Mouse (Mus musculus): ENCODE results near the gene Rnf38. TPM values are rescaled to one million over a fixed set of nuclear protein-coding genes. Genes with fewer than 3 reads are reported as not detected.

The Rnf38 gene
- polyA plus RNA-seq, 2 experiments, result 14.0 to 24.7 TPM

DNA sequence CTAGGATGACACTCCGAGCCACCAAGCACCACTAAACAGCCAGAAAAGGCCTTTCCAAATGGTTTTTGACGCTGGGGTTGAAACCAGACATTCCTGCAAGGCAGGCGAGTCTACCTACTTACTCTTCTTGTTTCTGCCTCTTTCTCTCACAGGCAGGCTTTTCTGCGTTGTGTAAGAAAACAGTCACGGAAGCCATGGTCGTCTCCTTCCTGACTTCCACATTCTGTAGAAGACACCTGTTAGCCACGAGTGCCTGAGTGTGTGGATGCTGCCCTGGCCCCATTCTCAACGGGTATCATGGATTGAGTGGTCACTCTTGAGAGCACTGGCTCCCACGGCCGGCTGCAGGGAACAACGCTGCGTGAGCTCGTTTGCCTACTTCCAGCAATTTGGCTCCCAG lies 118.5 kb downstream of the Rnf38 start:
- H3K27me3 ChIP-seq (ENCODE audit: control insufficient read depth, insufficient read depth, low read length), result no peaks in the 10 kb centered on the region
- no peaks in the 10 kb centered on the region for H3K36me3 ChIP-seq (replicated peaks; ENCODE audit: control insufficient read depth, insufficient read depth, low read depth)
- DNase-seq (ENCODE audit: low read depth in 3 of 3, low spot score in 3 of 3) (no peak), ATAC-seq (ENCODE audit: insufficient read depth) (no peak)
- no peak overlapping the region for H3K4me2 ChIP-seq (ENCODE audit: low read depth)
- no peaks in the 10 kb centered on the region for H3K9me3 ChIP-seq (ENCODE audit: control insufficient read depth, low read length)
- no peak overlapping the region for H3K27ac ChIP-seq
- no peak overlapping the region for H3K9ac ChIP-seq (replicated peaks)
- H3K4me1 ChIP-seq (replicated peaks; ENCODE audit: control insufficient read depth in 2 of 2, insufficient read depth in 2 of 2, low read length in 1 of 2), result peaks cover 0 to 4% of the 10 kb centered on the region in 2 experiments; a peak in 1 of 4 replicates
- no peak overlapping the region for H3K4me3 ChIP-seq (ENCODE audit: insufficient read depth in 1 of 2, low read depth in 2 of 2, low read length in 2 of 2)
- TF ChIP-seq CTCF (IDR thresholded peaks at IDR 0.05; ENCODE audit: low read depth), result no peak
- WGBS (ENCODE audit: insufficient replicate concordance), result 70% methylated on average over 13 of the region's 13 CpGs

DNA sequence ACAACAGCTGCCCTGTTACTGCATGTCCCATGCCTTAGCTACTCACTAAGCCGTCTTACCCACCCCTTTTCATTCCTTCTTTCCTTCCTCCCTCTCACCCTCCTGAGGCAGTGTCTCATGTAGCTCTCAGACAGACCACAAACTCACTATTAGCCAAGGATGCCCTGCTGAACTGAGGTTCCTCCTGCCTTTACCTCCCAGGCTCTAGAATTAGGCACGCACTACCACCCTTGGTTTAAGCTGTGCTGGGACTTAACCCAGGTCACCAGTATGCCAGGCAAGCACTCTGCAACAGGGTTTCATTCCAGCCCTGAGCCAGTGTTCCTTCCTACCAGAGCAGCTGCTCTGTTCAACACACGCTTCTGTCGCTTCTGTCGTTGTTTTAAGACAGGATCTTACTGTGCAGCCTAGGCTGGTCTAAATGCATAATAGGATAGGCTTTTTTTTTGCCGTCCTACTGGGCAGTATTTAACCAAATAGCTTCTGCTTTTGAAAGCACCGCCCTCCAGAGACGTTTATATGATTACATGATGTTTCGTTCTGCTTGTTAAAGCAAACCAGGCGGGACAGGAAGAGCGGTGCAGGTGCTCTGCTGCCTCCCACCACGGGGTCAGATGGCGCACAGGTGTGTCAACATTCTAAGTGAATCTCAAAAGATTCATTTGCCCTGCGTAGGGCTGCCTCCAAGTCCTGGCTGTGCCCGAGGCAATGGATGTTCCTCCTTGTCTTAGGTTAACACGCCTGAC lies 120.0 kb downstream of the Rnf38 start:
- no peak overlapping the region for H3K9ac ChIP-seq (replicated peaks)
- H3K4me1 ChIP-seq (replicated peaks; ENCODE audit: control insufficient read depth in 2 of 2, insufficient read depth in 2 of 2, low read length in 1 of 2), result peaks cover 0 to 4% of the 10 kb centered on the region in 2 experiments; a peak in 1 of 4 replicates
- H3K36me3 ChIP-seq (replicated peaks; ENCODE audit: control insufficient read depth, insufficient read depth, low read depth), result no peaks in the 10 kb centered on the region
- no peaks in the 10 kb centered on the region for H3K9me3 ChIP-seq (ENCODE audit: control insufficient read depth, low read length)
- 33% methylated on average over 16 of the region's 16 CpGs for WGBS (ENCODE audit: insufficient replicate concordance)
- DNase-seq (ENCODE audit: low read depth in 3 of 3, low spot score in 3 of 3) (no peak), ATAC-seq (ENCODE audit: insufficient read depth) (no peak)
- H3K27ac ChIP-seq, result no peak overlapping the region
- no peak overlapping the region for H3K4me2 ChIP-seq (ENCODE audit: low read depth)
- no peaks in the 10 kb centered on the region for H3K27me3 ChIP-seq (ENCODE audit: control insufficient read depth, insufficient read depth, low read length)
- H3K4me3 ChIP-seq (ENCODE audit: insufficient read depth in 1 of 2, low read depth in 2 of 2, low read length in 2 of 2), result no peak overlapping the region
- TF ChIP-seq CTCF (IDR thresholded peaks at IDR 0.05; ENCODE audit: low read depth) (no peak), EP300 (IDR thresholded peaks at IDR 0.05; ENCODE audit: low read depth) (no peak)

DNA sequence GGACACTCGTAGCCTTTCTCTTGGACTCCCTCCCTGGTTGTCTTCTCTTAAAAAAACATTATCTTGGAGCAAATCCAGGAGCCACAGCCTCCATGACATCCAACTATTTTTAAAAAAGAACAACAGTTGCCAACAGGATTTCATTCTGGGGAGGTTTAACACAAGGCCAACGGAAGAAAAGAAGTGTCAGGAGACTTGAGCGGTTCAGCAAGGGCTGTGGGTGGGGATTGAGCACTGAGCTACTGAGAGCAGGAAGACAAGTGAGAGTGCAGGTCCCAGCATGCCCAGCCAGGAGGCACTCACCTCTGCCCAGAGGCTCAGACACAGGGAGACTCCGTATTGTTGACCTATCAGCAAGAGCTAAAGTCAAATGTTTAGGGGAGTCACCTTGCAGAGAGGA lies 120.8 kb downstream of the Rnf38 start:
- Histone ChIP-seq H3K4me1 (replicated peaks; ENCODE audit: control insufficient read depth in 2 of 2, insufficient read depth in 2 of 2, low read length in 1 of 2) (peaks cover 0 to 4% of the 10 kb centered on the region in 2 experiments; a peak in 1 of 4 replicates), H3K27ac (no peak overlapping the region), H3K36me3 (replicated peaks; ENCODE audit: control insufficient read depth, insufficient read depth, low read depth) (no peaks in the 10 kb centered on the region), H3K4me3 (ENCODE audit: insufficient read depth in 1 of 2, low read depth in 2 of 2, low read length in 2 of 2) (no peak overlapping the region), H3K9ac (replicated peaks) (no peak overlapping the region), H3K27me3 (ENCODE audit: control insufficient read depth, insufficient read depth, low read length) (no peaks in the 10 kb centered on the region), H3K4me2 (ENCODE audit: low read depth) (no peak overlapping the region), H3K9me3 (ENCODE audit: control insufficient read depth, low read length) (no peaks in the 10 kb centered on the region)
- 0 out of 2 replicates have a peak, but pooled peaks have one; percentile 11 for TF ChIP-seq CTCF (IDR thresholded peaks at IDR 0.05; ENCODE audit: low read depth)
- TF ChIP-seq EP300 (IDR thresholded peaks at IDR 0.05; ENCODE audit: low read depth), result no peak
- DNase-seq (ENCODE audit: low read depth in 3 of 3, low spot score in 3 of 3), result no peak
- ATAC-seq (ENCODE audit: insufficient read depth), result no peak
- WGBS (ENCODE audit: insufficient replicate concordance), result 53% methylated on average over 4 of the region's 4 CpGs

DNA sequence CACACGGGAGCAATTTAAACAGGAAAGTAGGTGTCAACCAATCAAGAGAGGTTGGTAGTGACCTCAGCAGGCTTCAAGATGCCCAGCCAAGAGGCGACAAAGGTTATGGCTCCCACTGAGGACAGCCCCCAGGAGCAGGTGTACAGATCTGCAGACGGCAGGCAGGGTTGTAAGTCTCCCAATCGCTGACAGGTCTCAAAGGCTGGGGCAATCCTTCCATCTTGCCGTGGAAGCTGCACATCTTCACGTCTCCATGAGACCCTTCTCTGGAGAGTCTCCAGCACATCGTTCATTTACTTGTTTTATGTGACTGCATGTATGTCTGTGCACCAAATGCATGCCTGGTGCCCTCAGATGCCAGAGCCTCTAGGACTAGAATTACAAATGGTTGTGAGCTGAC lies 122.8 kb downstream of the Rnf38 start:
- WGBS (ENCODE audit: insufficient replicate concordance), result 73% methylated on average over 7 of the region's 7 CpGs
- DNase-seq (ENCODE audit: low read depth in 3 of 3, low spot score in 3 of 3), result no peak

DNA sequence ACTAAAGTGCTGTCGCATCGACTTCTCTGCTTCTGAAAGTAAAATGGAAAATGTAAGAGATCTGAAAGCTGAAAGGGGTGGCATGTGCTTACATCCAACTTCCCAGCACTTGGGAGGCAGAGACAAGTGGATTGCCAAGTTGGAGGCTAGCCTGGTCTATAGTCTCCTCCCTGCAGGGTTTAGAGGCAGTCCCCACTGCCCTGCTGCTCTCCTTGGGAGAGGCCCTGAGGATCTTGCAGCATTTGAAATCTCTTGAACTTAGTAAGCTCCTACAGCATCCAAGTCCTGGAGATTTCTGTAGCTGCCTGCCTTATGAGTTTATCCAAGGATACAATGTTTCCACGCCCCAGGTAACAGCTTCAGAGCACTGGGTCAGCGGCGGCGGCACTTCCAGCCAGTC lies 125.3 kb downstream of the Rnf38 start:
- no peak overlapping the region for H3K4me3 ChIP-seq (ENCODE audit: insufficient read depth in 1 of 2, low read depth in 2 of 2, low read length in 2 of 2)
- WGBS (ENCODE audit: insufficient replicate concordance), result 82% methylated on average over 6 of the region's 6 CpGs
- no peak overlapping the region for H3K27ac ChIP-seq
- no peak overlapping the region for H3K9ac ChIP-seq (replicated peaks)
- TF ChIP-seq CTCF (IDR thresholded peaks at IDR 0.05; ENCODE audit: low read depth), result no peak
- no peak for TF ChIP-seq EP300 (IDR thresholded peaks at IDR 0.05; ENCODE audit: low read depth)
- H3K36me3 ChIP-seq (replicated peaks; ENCODE audit: control insufficient read depth, insufficient read depth, low read depth), result no peaks in the 10 kb centered on the region
- H3K9me3 ChIP-seq (ENCODE audit: control insufficient read depth, low read length), result no peaks in the 10 kb centered on the region
- ATAC-seq (ENCODE audit: insufficient read depth) (no peak), DNase-seq (ENCODE audit: low read depth in 3 of 3, low spot score in 3 of 3) (no peak)
- no peaks in the 10 kb centered on the region for H3K27me3 ChIP-seq (ENCODE audit: control insufficient read depth, insufficient read depth, low read length)
- H3K4me1 ChIP-seq (replicated peaks; ENCODE audit: control insufficient read depth in 2 of 2, insufficient read depth in 2 of 2, low read length in 1 of 2), result peaks cover 0 to 9% of the 10 kb centered on the region in 2 experiments; a peak in 1 of 4 replicates
- no peak overlapping the region for H3K4me2 ChIP-seq (ENCODE audit: low read depth)

More for the DNA sequence above, 122.8 kb downstream of the Rnf38 start:
- TF ChIP-seq EP300 (IDR thresholded peaks at IDR 0.05; ENCODE audit: low read depth) (no peak), CTCF (IDR thresholded peaks at IDR 0.05; ENCODE audit: low read depth) (no peak)
- no peaks in the 10 kb centered on the region for H3K27me3 ChIP-seq (ENCODE audit: control insufficient read depth, insufficient read depth, low read length)
- no peak for ATAC-seq (ENCODE audit: insufficient read depth)
- peaks cover 0 to 7% of the 10 kb centered on the region in 2 experiments; a peak in 1 of 4 replicates for H3K4me1 ChIP-seq (replicated peaks; ENCODE audit: control insufficient read depth in 2 of 2, insufficient read depth in 2 of 2, low read length in 1 of 2)
- H3K4me3 ChIP-seq (ENCODE audit: insufficient read depth in 1 of 2, low read depth in 2 of 2, low read length in 2 of 2), result no peak overlapping the region
- H3K9me3 ChIP-seq (ENCODE audit: control insufficient read depth, low read length), result no peaks in the 10 kb centered on the region
- no peak overlapping the region for H3K27ac ChIP-seq
- H3K9ac ChIP-seq (replicated peaks), result no peak overlapping the region
- H3K4me2 ChIP-seq (ENCODE audit: low read depth), result no peak overlapping the region
- H3K36me3 ChIP-seq (replicated peaks; ENCODE audit: control insufficient read depth, insufficient read depth, low read depth), result no peaks in the 10 kb centered on the region

Data from liver, embryonic 14.5 days (tissue).